Mouse (Mus musculus) midbrain, postnatal 0 days (tissue): ENCODE results near the gene Fam110a. TPM values are rescaled to one million over a fixed set of nuclear protein-coding genes. Genes with fewer than 3 reads are reported as not detected.
"Not testable (repeated sequence)": the region's sequence is repeated elsewhere in the genome, so short reads cannot be mapped to it uniquely, and the experiment has no call there.

Experiments
- ATAC-seq: fragments of 200-750 bp; cut with Nextera tagmentation; 2 replicates; pipeline ENCODE4 v1.8.0; 2017; ENCODE audit warnings: moderate number of reproducible peaks, mild to moderate bottlenecking, moderate TSS enrichment, moderate library complexity; ENCODE audit not compliant: low FRiP score
- DNase-seq: peaks from one replicate; pipeline ENCODE4 v3.0.0-alpha.2; 2015; ENCODE audit warnings: low spot score
- H3K27ac ChIP-seq: fragments of 300-500 bp; sonication (generic); 2 replicates; pipeline ENCODE4 v1.5.1; 2014; ENCODE audit warnings: low read depth, mild to moderate bottlenecking, low read length, mixed read lengths
- H3K27me3 ChIP-seq: fragments of 300-500 bp; sonication (generic); 2 replicates; pipeline ENCODE4 v1.6.1; 2014; ENCODE audit warnings: low read length, control low read depth, mixed read lengths; ENCODE audit not compliant: insufficient read depth
- H3K36me3 ChIP-seq: fragments of 300-500 bp; sonication (generic); 2 replicates; pipeline ENCODE4 v1.6.1; 2014; ENCODE audit warnings: low read length, control low read depth, mixed read lengths; ENCODE audit not compliant: insufficient read depth
- H3K4me1 ChIP-seq: fragments of 300-500 bp; sonication (generic); 2 replicates; pipeline ENCODE4 v1.6.1; 2014; ENCODE audit warnings: mild to moderate bottlenecking, control low read depth, antibody characterized with exemption, low read length, mixed read lengths; ENCODE audit not compliant: insufficient read depth
- H3K4me2 ChIP-seq: fragments of 300-500 bp; sonication (generic); 2 replicates; pipeline ENCODE4 v1.6.1; 2014; ENCODE audit warnings: low read depth, mild to moderate bottlenecking, low read length, mixed read lengths; ENCODE audit not compliant: poor library complexity, severe bottlenecking
- H3K4me3 ChIP-seq: fragments of 300-500 bp; sonication (generic); 2 replicates; pipeline ENCODE4 v1.5.1; 2014; ENCODE audit warnings: low read depth, mild to moderate bottlenecking, low read length, moderate library complexity
- H3K9ac ChIP-seq: fragments of 300-500 bp; sonication (generic); replicated peaks from 2 replicates; pipeline ENCODE4 v1.6.1; 2014; ENCODE audit warnings: mild to moderate bottlenecking, low read length, moderate library complexity, mixed read lengths; ENCODE audit not compliant: poor library complexity, severe bottlenecking
- H3K9me3 ChIP-seq: fragments of 300-500 bp; sonication (generic); 2 replicates; pipeline ENCODE4 v1.6.1; 2016; ENCODE audit warnings: low read length, control low read depth
- CTCF ChIP-seq: IDR thresholded peaks from 2 replicates; pipeline ENCODE4 v1.5.1; 2016; ENCODE audit warnings: antibody characterized with exemption, mild to moderate bottlenecking
- WGBS: fragments of 180-500 bp; shearing (Covaris S2); extraction: QIAGEN DNeasy Blood & Tissue Kit; methylation state at CpG from one replicate; pipeline ENCODE4 v1.1.7; 2014; 5-methylcytosine and 5-hydroxymethylcytosine counted together
- polyA plus RNA-seq: library from polyadenylated mRNA; unstranded; fragments of >200 nt; fragmentation: Nextera tagmentation; extraction: Ambion mirVana; gene quantifications from 2 replicates; pipeline ENCODE4 v1.2.1, GENCODE M21; 2015
- total RNA-seq: library from RNA; depleted of rRNA; stranded (reverse); fragments of >200 nt; gene quantifications from 2 replicates; pipeline ENCODE4 v1.2.3, GENCODE M21; 2014

Gene Fam110a
- total and polyA plus RNA-seq, 2 experiments from 2014 or later = 28.7 to 36.1 TPM

GRCm38 (mm10) chr2:151999669-152000290 lies 19.8 kb upstream of the Fam110a start:
- no peaks in the 10 kb centered on the region for H3K9me3 ChIP-seq
- no peak for TF ChIP-seq CTCF
- no peaks in the 10 kb centered on the region for H3K36me3 ChIP-seq
- H3K9ac ChIP-seq = no peak overlapping the region
- H3K4me3 ChIP-seq = no peak overlapping the region
- no peak overlapping the region for H3K27ac ChIP-seq
- H3K4me1 ChIP-seq = peaks cover 5% of the 10 kb centered on the region; the same call in 1 of the 2 replicates
- WGBS = 11% methylated on average over 20 of the region's 20 CpGs
- ATAC-seq (no peak), DNase-seq (no peak)
- H3K27me3 ChIP-seq = peaks cover 16% of the 10 kb centered on the region
- H3K4me2 ChIP-seq = no peak overlapping the region

GRCm38 (mm10) chr2:151998932-151999331 lies 18.9 kb upstream of the Fam110a start:
- Histone ChIP-seq H3K4me2 (no peak overlapping the region), H3K36me3 (no peaks in the 10 kb centered on the region), H3K27me3 (peaks cover 16% of the 10 kb centered on the region), H3K9me3 (no peaks in the 10 kb centered on the region), H3K4me3 (no peak overlapping the region), H3K4me1 (peaks cover 8% of the 10 kb centered on the region), H3K9ac (no peak overlapping the region), H3K27ac (no peak overlapping the region)
- 79% methylated on average over 4 of the region's 4 CpGs for WGBS
- TF ChIP-seq CTCF = no peak
- no peak for DNase-seq
- no peak for ATAC-seq

GRCm38 (mm10) chr2:151998505-151998899 lies 18.5 kb upstream of the Fam110a start:
- H3K4me1 ChIP-seq = peaks cover 8% of the 10 kb centered on the region
- no peak overlapping the region for H3K4me2 ChIP-seq
- WGBS = 69% methylated on average over 9 of the region's 9 CpGs
- H3K9ac ChIP-seq = no peak overlapping the region
- no peak for DNase-seq
- peaks cover 16% of the 10 kb centered on the region for H3K27me3 ChIP-seq
- no peaks in the 10 kb centered on the region for H3K9me3 ChIP-seq
- no peak overlapping the region for H3K4me3 ChIP-seq
- no peak for ATAC-seq
- H3K27ac ChIP-seq = no peak overlapping the region
- H3K36me3 ChIP-seq = no peaks in the 10 kb centered on the region
- no peak for TF ChIP-seq CTCF

GRCm38 (mm10) chr2:151997776-151998504 lies 17.9 kb upstream of the Fam110a start:
- Histone ChIP-seq H3K4me1 (peaks cover 8% of the 10 kb centered on the region), H3K36me3 (no peaks in the 10 kb centered on the region), H3K9ac (no peak overlapping the region), H3K4me3 (no peak overlapping the region), H3K4me2 (no peak overlapping the region), H3K9me3 (no peaks in the 10 kb centered on the region), H3K27ac (no peak overlapping the region), H3K27me3 (peaks cover 16% of the 10 kb centered on the region)
- 55% methylated on average over 8 of the region's 8 CpGs for WGBS
- no peak for TF ChIP-seq CTCF
- ATAC-seq (no peak), DNase-seq (no peak)

GRCm38 (mm10) chr2:151997190-151997575 lies 17.2 kb upstream of the Fam110a start:
- peaks cover 16% of the 10 kb centered on the region for H3K27me3 ChIP-seq

More at GRCm38 (mm10) chr2:151997190-151997575, 17.2 kb upstream of the Fam110a start:
- not testable (repeated sequence) for ATAC-seq, H3K27ac ChIP-seq, DNase-seq, H3K9me3 ChIP-seq, H3K4me2 ChIP-seq, H3K4me1 ChIP-seq, H3K4me3 ChIP-seq, H3K9ac ChIP-seq, H3K36me3 ChIP-seq
- 65% methylated on average over 2 of the region's 2 CpGs for WGBS
